Mouse (Mus musculus) heart, adult 2 months (tissue): Measurements from ENCODE around the gene Phf1. TPM values are rescaled to one million over a fixed set of nuclear protein-coding genes. Genes with fewer than 3 reads are reported as not detected.

ENCODE experiments used
- DNase-seq, 2 experiments: peaks; one replicate each; pipeline ENCODE4 v3.0.0; 2021
- H3K27ac ChIP-seq: fragments of 200-600 bp; 2 replicates; pipeline ENCODE4 v1.8.1; 2022
- H3K27me3 ChIP-seq: fragments of 200-500 bp; 2 replicates; pipeline ENCODE4 v1.6.1; 2012; ENCODE audit warnings: mild to moderate bottlenecking, low read length, inconsistent platforms, mixed read lengths; ENCODE audit not compliant: control insufficient read depth, insufficient read depth
- H3K36me3 ChIP-seq: fragments of 200-500 bp; 2 replicates; pipeline ENCODE4 v1.6.1; 2012; ENCODE audit warnings: low read length, inconsistent platforms; ENCODE audit not compliant: control insufficient read depth, insufficient read depth
- H3K4me1 ChIP-seq: fragments of 200-500 bp; 2 replicates; pipeline ENCODE4 v1.6.1; 2011; ENCODE audit warnings: low read length; ENCODE audit not compliant: control insufficient read depth, insufficient read depth
- H3K4me3 ChIP-seq: fragments of 200-600 bp; 2 replicates; pipeline ENCODE4 v1.8.1; 2022
- H3K79me2 ChIP-seq: fragments of 200-500 bp; replicated peaks from 2 replicates; pipeline ENCODE4 v1.6.1; 2012; ENCODE audit warnings: mild to moderate bottlenecking, inconsistent platforms, low read length, moderate library complexity, mixed read lengths; ENCODE audit not compliant: control insufficient read depth, insufficient read depth
- H3K9ac ChIP-seq: fragments of 200-500 bp; 2 replicates; pipeline ENCODE4 v1.6.1; 2012; ENCODE audit warnings: low read depth, mild to moderate bottlenecking, control low read depth, inconsistent platforms, low read length, mixed read lengths
- CTCF ChIP-seq: fragments of 200-600 bp; IDR thresholded peaks from 2 replicates; pipeline ENCODE4 v1.8.1; 2022; ENCODE audit warnings: antibody characterized with exemption, mild to moderate bottlenecking, moderate library complexity
- EP300 ChIP-seq: fragments of 200-500 bp; IDR thresholded peaks from 2 replicates; pipeline ENCODE4 v1.6.1; 2011; ENCODE audit warnings: low read depth, low read length, control low read depth; ENCODE audit not compliant: insufficient read depth
- POLR2A ChIP-seq: fragments of 200-500 bp; IDR thresholded peaks from 2 replicates; pipeline ENCODE4 v1.6.1; 2011; ENCODE audit warnings: mild to moderate bottlenecking, low read depth, low read length, control low read depth; ENCODE audit not compliant: insufficient read depth
- WGBS: fragments of 180-500 bp; shearing (Covaris S2); methylation state at CpG from one replicate; pipeline ENCODE4 v1.1.7; 2018; 5-methylcytosine and 5-hydroxymethylcytosine counted together
- intact Hi-C: fragments of 180-260 bp; cut with DNase I; formaldehyde crosslinking; loops from one replicate; pipeline ENCODE4 v1.15.1; 2025
- polyA plus RNA-seq: library from polyadenylated mRNA; depleted of rRNA; stranded (reverse); fragments of >200 nt; gene quantifications from 2 replicates; pipeline ENCODE4 v1.2.3, GENCODE M21; 2012
- total RNA-seq, 2 experiments: library from RNA; stranded (reverse); gene quantifications; 2 replicates each; pipeline ENCODE4 v1.2.3; 2021

The Phf1 gene
- total and polyA plus RNA-seq, 3 experiments = 17.8 to 36.8 (median 18.1) TPM

GRCm38 (mm10) chr17:26951952-26952877 is 19.4 kb downstream of the Phf1 start:
- no peaks in the 10 kb centered on the region for H3K27me3 ChIP-seq
- DNase-seq = no peak
- no peak overlapping the region for H3K27ac ChIP-seq
- H3K36me3 ChIP-seq = no peaks in the 10 kb centered on the region
- H3K4me3 ChIP-seq = peak overlapping the region; percentile 29; the same call in 1 of the 2 replicates
- no peak overlapping the region for H3K9ac ChIP-seq
- intact Hi-C loops = no loop called here
- WGBS = 30% methylated on average over 23 of the region's 23 CpGs
- no peak for TF ChIP-seq POLR2A
- TF ChIP-seq EP300 = no peak
- no peak for TF ChIP-seq CTCF
- H3K4me1 ChIP-seq = peaks cover 1% of the 10 kb centered on the region
- H3K79me2 ChIP-seq = no peaks in the 10 kb centered on the region

GRCm38 (mm10) chr17:26953201-26953600 is 20.3 kb downstream of the Phf1 start:
- TF ChIP-seq EP300 (no peak), POLR2A (no peak), CTCF (no peak)
- Histone ChIP-seq H3K36me3 (no peaks in the 10 kb centered on the region), H3K4me1 (no peaks in the 10 kb centered on the region; the same call in 1 of the 2 replicates), H3K27ac (peak overlapping the region; percentile 57), H3K9ac (no peak overlapping the region), H3K4me3 (no peak overlapping the region), H3K79me2 (no peaks in the 10 kb centered on the region), H3K27me3 (no peaks in the 10 kb centered on the region)
- WGBS = 54% methylated on average over 6 of the region's 6 CpGs
- DNase-seq = no peak
- intact Hi-C loops = no loop called here

- Histone ChIP-seq H3K4me1 (no peaks in the 10 kb centered on the region; the same call in 1 of the 2 replicates), H3K27ac (peak overlapping the region; percentile 72), H3K27me3 (no peaks in the 10 kb centered on the region), H3K79me2 (no peaks in the 10 kb centered on the region), H3K9ac (peak overlapping the region; percentile 41), H3K4me3 (peak overlapping the region; percentile 31), H3K36me3 (no peaks in the 10 kb centered on the region)
- no peak for TF ChIP-seq POLR2A
- no peak for TF ChIP-seq CTCF
- TF ChIP-seq EP300 = no peak
- no peak for DNase-seq
- intact Hi-C loops = no loop called here
- WGBS = 21% methylated on average over 16 of the region's 16 CpGs
Measured at GRCm38 (mm10) chr17:26953726-26954125, 20.9 kb downstream of the Phf1 start.

- intact Hi-C loops = no loop called here
- no peak overlapping the region for H3K4me3 ChIP-seq
- WGBS = 74% methylated on average over 5 of the region's 5 CpGs
- H3K36me3 ChIP-seq = no peaks in the 10 kb centered on the region
- H3K4me1 ChIP-seq = no peaks in the 10 kb centered on the region; the same call in 1 of the 2 replicates
- DNase-seq = no peak
- no peak overlapping the region for H3K9ac ChIP-seq
- no peak for TF ChIP-seq POLR2A
- no peak for TF ChIP-seq CTCF
- no peak for TF ChIP-seq EP300
- H3K27me3 ChIP-seq = no peaks in the 10 kb centered on the region
- no peaks in the 10 kb centered on the region for H3K79me2 ChIP-seq
- no peak overlapping the region for H3K27ac ChIP-seq
Measured at GRCm38 (mm10) chr17:26956309-26956708, 23.5 kb downstream of the Phf1 start.

GRCm38 (mm10) chr17:26956895-26957294 is 24.0 kb downstream of the Phf1 start:
- intact Hi-C loops = no loop called here
- Histone ChIP-seq H3K27me3 (no peaks in the 10 kb centered on the region), H3K4me3 (no peak overlapping the region), H3K79me2 (no peaks in the 10 kb centered on the region), H3K36me3 (no peaks in the 10 kb centered on the region), H3K4me1 (no peaks in the 10 kb centered on the region; the same call in 1 of the 2 replicates), H3K9ac (no peak overlapping the region), H3K27ac (no peak overlapping the region)
- DNase-seq = no peak
- TF ChIP-seq EP300 = no peak
- no peak for TF ChIP-seq CTCF
- TF ChIP-seq POLR2A = no peak
- WGBS = 74% methylated on average over 18 of the region's 18 CpGs

GRCm38 (mm10) chr17:26957872-26958271 is 25.0 kb downstream of the Phf1 start:
- no peak for DNase-seq
- 82% methylated on average over 5 of the region's 5 CpGs for WGBS
- Histone ChIP-seq H3K4me3 (no peak overlapping the region), H3K9ac (no peak overlapping the region), H3K36me3 (no peaks in the 10 kb centered on the region), H3K27ac (no peak overlapping the region), H3K27me3 (no peaks in the 10 kb centered on the region), H3K79me2 (no peaks in the 10 kb centered on the region), H3K4me1 (no peaks in the 10 kb centered on the region)
- TF ChIP-seq POLR2A = no peak
- TF ChIP-seq EP300 = no peak
- TF ChIP-seq CTCF = no peak
- intact Hi-C loops = no loop called here
